Mouse (Mus musculus) megakaryocyte, embryonic 14.5 days (primary cell): ENCODE data around the gene Cbr4.

Experiments used
- FLI1 ChIP-seq: IDR thresholded peaks from 2 replicates; pipeline ENCODE4 v1.6.1; 2012; ENCODE audit warnings: low read length, inconsistent platforms, mixed read lengths
- GATA1 ChIP-seq: IDR thresholded peaks from 3 replicates; pipeline ENCODE4 v1.6.1; 2012; ENCODE audit warnings: mixed read lengths, low read length, inconsistent platforms, borderline replicate concordance

GRCm38 (mm10) chr8:61499035-61499434 lies 11.5 kb downstream of the Cbr4 start:
- no peak for TF ChIP-seq GATA1
- TF ChIP-seq FLI1 = no peak
